Comparison of ENCODE assay signal across 8 mouse cellular contexts in the genomic region with DNA sequence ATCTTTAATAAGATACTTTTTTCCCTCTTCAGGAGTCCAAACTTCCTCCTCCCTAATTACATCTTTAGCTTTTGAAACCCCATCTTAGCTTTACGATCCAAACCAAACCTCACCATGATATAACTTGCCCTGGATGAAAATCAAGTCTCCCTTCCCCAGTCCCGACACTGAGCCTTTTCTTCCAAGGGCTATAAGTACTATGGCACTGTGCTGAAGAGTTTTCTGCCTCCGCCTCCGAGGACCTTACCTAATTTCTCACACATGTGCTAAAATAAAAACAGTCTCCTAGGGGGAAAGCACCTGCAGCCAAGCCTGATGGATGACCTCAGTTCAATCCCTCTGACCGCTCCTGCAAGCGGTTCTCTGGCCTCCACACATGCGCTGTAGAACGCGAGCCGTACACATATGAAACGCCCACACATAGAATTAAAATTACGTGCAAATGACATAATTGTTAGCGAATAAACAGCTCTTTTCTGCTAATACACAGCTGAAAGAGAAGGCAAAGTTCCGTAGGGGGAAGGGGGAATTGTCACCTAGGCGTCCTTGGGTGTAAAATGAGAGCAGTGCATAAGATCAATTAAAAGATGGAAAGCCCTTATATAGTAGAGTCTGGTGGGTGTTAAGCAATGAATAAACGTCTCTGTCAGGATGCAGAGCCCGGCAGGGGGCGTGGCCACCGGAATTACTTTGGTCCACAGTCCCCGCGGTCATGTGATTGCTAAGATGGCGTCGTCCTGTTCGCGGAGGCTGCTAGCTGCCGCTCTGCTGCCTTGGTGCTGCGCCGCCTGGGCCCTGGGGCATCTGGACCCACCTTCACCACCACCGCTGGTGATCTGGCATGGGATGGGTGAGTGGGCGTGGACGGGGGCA. TPM values are rescaled to one million over a fixed set of nuclear protein-coding genes. Genes with fewer than 3 reads are reported as not detected.
DNase-seq lines count a peak whose midpoint lies in the region; ATAC-seq and TF ChIP-seq lines count a peak whose summit lies in the region.

Gene Ppt1 (plus strand): TSS at position 713 of the 873 bp plus-strand sequence.

- H3K4me2 ChIP-seq in forebrain, postnatal 0 days (ENCODE audit: low read depth) = peak within 1 kb of the TSS; percentile 79
- peak within 1 kb of the TSS; percentile 82 for H3K4me2 ChIP-seq in lung, embryonic 15.5 days

- peak within 1 kb of the TSS; percentile 85 for H3K9ac ChIP-seq in forebrain, postnatal 0 days
- H3K9ac ChIP-seq in lung, embryonic 15.5 days = peak within 1 kb of the TSS; percentile 75

- WGBS in forebrain, postnatal 0 days = 1% methylated on average over 31 of the region's 31 CpGs
- 3% methylated on average over 31 of the region's 31 CpGs for WGBS in lung, embryonic 15.5 days

- peaks cover 27% of the 10 kb centered on the region for H3K4me1 ChIP-seq in G1E (ENCODE audit: insufficient read depth, low read depth, low read length)
- peaks cover 4% of the 10 kb centered on the region; the same call in 1 of the 2 replicates for H3K4me1 ChIP-seq in forebrain, postnatal 0 days (ENCODE audit: insufficient read depth)
- peaks cover 5% of the 10 kb centered on the region for H3K4me1 ChIP-seq in lung, embryonic 15.5 days

- peak within 1 kb of the TSS; percentile 80 for H3K27ac ChIP-seq in forebrain, postnatal 0 days (ENCODE audit: low read depth, low read length)
- H3K27ac ChIP-seq in lung, embryonic 15.5 days = 0 out of 2 replicates have a peak within 1 kb of the TSS, but pooled peaks have one; percentile 12

- no peak for TF ChIP-seq CTCF in G1E (IDR thresholded peaks at IDR 0.05; ENCODE audit: low read depth, low read length)
- TF ChIP-seq CTCF in forebrain, postnatal 0 days (IDR thresholded peaks at IDR 0.05; ENCODE audit: low read depth) = peak; percentile 62

- peak within 1 kb of the TSS; percentile 89 for H3K4me3 ChIP-seq in G1E (ENCODE audit: low read depth, low read length)
- H3K4me3 ChIP-seq in forebrain, postnatal 0 days (ENCODE audit: low read depth, low read length) = peak within 1 kb of the TSS; percentile 69
- peak within 1 kb of the TSS; percentile 88 for H3K4me3 ChIP-seq in lung, embryonic 15.5 days

- H3K9me3 ChIP-seq in G1E (replicated peaks) = no peaks in the 10 kb centered on the region
- H3K9me3 ChIP-seq in forebrain, postnatal 0 days (ENCODE audit: low read length) = no peaks in the 10 kb centered on the region
- H3K9me3 ChIP-seq in lung, embryonic 15.5 days = no peaks in the 10 kb centered on the region

- H3K27me3 ChIP-seq in G1E (ENCODE audit: insufficient read depth, low read length) = no peaks in the 10 kb centered on the region; the same call in 1 of the 2 replicates
- no peaks in the 10 kb centered on the region for H3K27me3 ChIP-seq in forebrain, postnatal 0 days (ENCODE audit: insufficient read depth, low read length)
- H3K27me3 ChIP-seq in lung, embryonic 15.5 days = no peaks in the 10 kb centered on the region

- ATAC-seq in G1E (ENCODE audit: extremely low read depth, insufficient number of reproducible peaks, low FRiP score, poor library complexity, severe bottlenecking) = peak; percentile 92
- ATAC-seq in forebrain, postnatal 0 days = peak; percentile 94
- peak; percentile 86; the same call in 1 of the 2 replicates for ATAC-seq in lung, embryonic 15.5 days (ENCODE audit: borderline replicate concordance, extremely low read depth, low FRiP score, low TSS enrichment)

- peaks cover 9% of the 10 kb centered on the region for H3K36me3 ChIP-seq in G1E (replicated peaks)
- H3K36me3 ChIP-seq in forebrain, postnatal 0 days (ENCODE audit: insufficient read depth) = 0 out of 2 replicates have a peak, but pooled peaks cover 5% of the 10 kb centered on the region
- H3K36me3 ChIP-seq in lung, embryonic 15.5 days = no peaks in the 10 kb centered on the region

- DNase-seq in G1E (ENCODE audit: low spot score) = peak; percentile 72
- DNase-seq in cerebellum, adult 18-20 months = peak; percentile 91 to 93
- peak; percentile 94 for DNase-seq in forebrain, postnatal 0 days
- peak; percentile 88 for DNase-seq in heart, postnatal 4 days
- DNase-seq in layer of hippocampus, adult 8-10 months (ENCODE audit: low spot score in 2 of 2) = peak; percentile 89 to 93
- DNase-seq in ovary, adult 18-20 months (ENCODE audit: low spot score) = peak; percentile 79
- peak; percentile 91 for DNase-seq in thymus, postnatal 0 days (ENCODE audit: low spot score)

RNA-seq across cellular contexts. Expression of gene Ppt1, which starts in this region (rescaled TPM):
- total RNA-seq in G1E (2014; fragmentation: Nextera tagmentation) (70.4 and 70.9 TPM in 2 replicates), G1E (2017) (52.0 and 56.7 TPM in 2 replicates)
- 6.6 and 9.3 TPM in 2 replicates for polyA plus RNA-seq in G1E (2012)
- total RNA-seq in forebrain, postnatal 0 days (2014; rRNA removed) = 43.7 and 53.8 TPM in 2 replicates
- polyA plus RNA-seq in forebrain, postnatal 0 days (2015; fragmentation: Nextera tagmentation; extraction: Ambion mirVana) = 51.1 and 68.7 TPM in 2 replicates
- total RNA-seq in heart, postnatal 4 days (2021) = 10 to 100 TPM; 35.5 to 36.4 TPM
- total RNA-seq in layer of hippocampus, adult 8-10 months (2022) = 100 to 1,000 TPM in 3 of 4 experiments, 10 to 100 TPM in 1; 91.5 to 118 (median 113) TPM
- polyA plus RNA-seq in lung, embryonic 15.5 days (2015; fragmentation: Nextera tagmentation; extraction: Ambion mirVana) = 62.1 and 73.1 TPM in 2 replicates
- 118 and 131 TPM in 2 replicates for polyA plus RNA-seq in thymus, postnatal 0 days (2015; fragmentation: Nextera tagmentation; extraction: Ambion mirVana)

Comparison
In these comparisons a context has a peak if more than half of its experiments do, and no peak if none do; other contexts are left out.
1. Peak in every context shown above with its lines: DNase-seq, ATAC-seq, H3K4me3 ChIP-seq and H3K27ac ChIP-seq.